Mouse (Mus musculus): Measurements from ENCODE around the gene Kctd11.

GRCm38 (mm10) chr11:69867335-69867734, 13.9 kb downstream of the Kctd11 start:
- TF ChIP-seq CTCF (IDR thresholded peaks at IDR 0.05; ENCODE audit: borderline replicate concordance, control insufficient read depth, extremely low read depth, insufficient read depth, low read length, poor library complexity) (no peak), POLR2A (IDR thresholded peaks at IDR 0.05; ENCODE audit: control insufficient read depth, extremely low read depth, insufficient read depth, low read length, poor library complexity) (no peak)

Data from thymus, adult 2 months (tissue).